Mouse (Mus musculus): Measurements from ENCODE around the gene Uri1.

Gene Uri1

GRCm38 (mm10) chr7:38023451-38023850 lies at the start of gene Uri1:
TSS of gene Uri1 (minus strand) at chr7:38023551.
- DNase-seq (ENCODE audit: low spot score) = no peak

GRCm38 (mm10) chr7:38071065-38071464 lies 47.7 kb upstream of the Uri1 start:
- DNase-seq (ENCODE audit: low spot score) = no peak

GRCm38 (mm10) chr7:38070663-38071062 lies 47.3 kb upstream of the Uri1 start:
- no peak for DNase-seq (ENCODE audit: low spot score)

GRCm38 (mm10) chr7:38064431-38064830 lies 41.1 kb upstream of the Uri1 start:
- no peak for DNase-seq (ENCODE audit: low spot score)

GRCm38 (mm10) chr7:38061060-38061970 lies 38.0 kb upstream of the Uri1 start:
- peak; percentile 96 for DNase-seq (ENCODE audit: low spot score)

GRCm38 (mm10) chr7:38059636-38060330 lies 36.4 kb upstream of the Uri1 start:
- DNase-seq (ENCODE audit: low spot score) = no peak

GRCm38 (mm10) chr7:38059096-38059495 lies 35.7 kb upstream of the Uri1 start:
- no peak for DNase-seq (ENCODE audit: low spot score)

- no peak for DNase-seq (ENCODE audit: low spot score)
These were observed 32.6 kb upstream of the Uri1 start for GRCm38 (mm10) chr7:38055996-38056395.

GRCm38 (mm10) chr7:38054246-38054645 lies 30.9 kb upstream of the Uri1 start:
- DNase-seq (ENCODE audit: low spot score) = no peak

- DNase-seq (ENCODE audit: low spot score) = no peak
These were observed 23.9 kb upstream of the Uri1 start for GRCm38 (mm10) chr7:38047229-38047628.

- DNase-seq (ENCODE audit: low spot score) = no peak
These were observed 17.9 kb upstream of the Uri1 start for GRCm38 (mm10) chr7:38041244-38041643.

GRCm38 (mm10) chr7:38037586-38037985 lies 14.2 kb upstream of the Uri1 start:
- DNase-seq (ENCODE audit: low spot score) = no peak

GRCm38 (mm10) chr7:38031183-38031582 lies 7.8 kb upstream of the Uri1 start:
- no peak for DNase-seq (ENCODE audit: low spot score)

GRCm38 (mm10) chr7:38030606-38031005 lies 7.3 kb upstream of the Uri1 start:
- DNase-seq (ENCODE audit: low spot score) = peak; percentile 13

GRCm38 (mm10) chr7:38029986-38030385 lies 6.6 kb upstream of the Uri1 start:
- no peak for DNase-seq (ENCODE audit: low spot score)

- no peak for DNase-seq (ENCODE audit: low spot score)
These were observed 5.7 kb upstream of the Uri1 start for GRCm38 (mm10) chr7:38029083-38029482.

- DNase-seq (ENCODE audit: low spot score) = no peak
These were observed 4.7 kb upstream of the Uri1 start for GRCm38 (mm10) chr7:38027940-38028600.

GRCm38 (mm10) chr7:38024839-38025238 lies 1.5 kb upstream of the Uri1 start:
- DNase-seq (ENCODE audit: low spot score) = no peak

GRCm38 (mm10) chr7:38019770-38020169 lies 3.6 kb downstream of the Uri1 start:
- no peak for DNase-seq (ENCODE audit: low spot score)

- DNase-seq (ENCODE audit: low spot score) = peak; percentile 85
These were observed 4.0 kb downstream of the Uri1 start for GRCm38 (mm10) chr7:38019369-38019749.

- DNase-seq (ENCODE audit: low spot score) = peak; percentile 72
These were observed 4.7 kb downstream of the Uri1 start for GRCm38 (mm10) chr7:38018416-38019368.

- DNase-seq (ENCODE audit: low spot score) = no peak
These were observed 8.0 kb downstream of the Uri1 start for GRCm38 (mm10) chr7:38015356-38015755.
